8 mouse cellular contexts compared by ENCODE assay signal in genomic region chrX:7657221-7657639, GRCm38 (mm10). TPM values are rescaled to one million over a fixed set of nuclear protein-coding genes. Genes with fewer than 3 reads are reported as not detected.
DNase-seq lines count a peak whose midpoint lies in the region; ATAC-seq and TF ChIP-seq lines count a peak whose summit lies in the region.

TSS of gene Prickle3 (plus strand) at chrX:7657260.

- H3K4me3 ChIP-seq in liver, embryonic 14.5 days (ENCODE audit: insufficient read depth in 1 of 2, low read depth in 2 of 2, low read length in 2 of 2): peak within 1 kb of the TSS; percentile 51 to 59

- H3K27ac ChIP-seq in liver, embryonic 14.5 days: no peak within 1 kb of the TSS

- H3K27me3 ChIP-seq in liver, embryonic 14.5 days (ENCODE audit: control insufficient read depth, insufficient read depth, low read length): no peaks in the 10 kb centered on the region; the same call in 1 of the 2 replicates

- 16% methylated on average over 26 of the region's 26 CpGs for WGBS in liver, embryonic 14.5 days (ENCODE audit: insufficient replicate concordance)

- H3K9ac ChIP-seq in liver, embryonic 14.5 days (replicated peaks): 0 out of 2 replicates have a peak within 1 kb of the TSS, but pooled peaks have one; percentile 31

- H3K9me3 ChIP-seq in liver, embryonic 14.5 days (ENCODE audit: control insufficient read depth, low read length): no peaks in the 10 kb centered on the region

- H3K36me3 ChIP-seq in liver, embryonic 14.5 days (replicated peaks; ENCODE audit: control insufficient read depth, insufficient read depth, low read depth): no peaks in the 10 kb centered on the region

- TF ChIP-seq EP300 in liver, embryonic 14.5 days (IDR thresholded peaks at IDR 0.05; ENCODE audit: low read depth): no peak

- TF ChIP-seq CTCF in liver, embryonic 14.5 days (IDR thresholded peaks at IDR 0.05; ENCODE audit: low read depth): no peak

- ATAC-seq in liver, embryonic 14.5 days (ENCODE audit: insufficient read depth): peak; percentile 68

- peak; percentile 40 for DNase-seq in cerebellum, adult 11-12 months
- DNase-seq in cerebellum, adult 9-10 months: no peak
- DNase-seq in adrenal gland, postnatal 36 days: peak; percentile 75 to 80
- peak; percentile 68 for DNase-seq in gastrocnemius, postnatal 25 days
- DNase-seq in induced T-regulatory cell, adult 2 months (ENCODE audit: low read depth): peak; percentile 74
- no peak for DNase-seq in liver, embryonic 14.5 days (ENCODE audit: low read depth in 3 of 3, low spot score in 3 of 3)
- peak; percentile 26 to 49 for DNase-seq in natural killer cell, adult 2 months (ENCODE audit: low spot score in 2 of 2)
- DNase-seq in layer of hippocampus, postnatal 14 days (ENCODE audit: low spot score in 2 of 2): no peak

- H3K4me2 ChIP-seq in liver, embryonic 14.5 days (ENCODE audit: low read depth): peak within 1 kb of the TSS; percentile 58

- no peaks in the 10 kb centered on the region; a peak in 1 of 4 replicates for H3K4me1 ChIP-seq in liver, embryonic 14.5 days (replicated peaks; ENCODE audit: control insufficient read depth in 2 of 2, insufficient read depth in 2 of 2, low read length in 1 of 2)

RNA-seq across cellular contexts. Expression of gene Prickle3, which starts in this region (rescaled TPM):
- 10 to 100 TPM in 1 of 2 experiments, 1 to 10 TPM in 1; 7.7 to 11.9 TPM for total RNA-seq in adrenal gland, postnatal 36 days (2021)
- total RNA-seq in gastrocnemius, postnatal 25 days (2021): 10 to 100 TPM; 15.4 to 16.4 TPM
- 1.2 and 1.3 TPM in 2 replicates for polyA plus RNA-seq in liver, embryonic 14.5 days (2012; rRNA removed)
- polyA plus RNA-seq in liver, embryonic 14.5 days (2014; fragmentation: Nextera tagmentation; extraction: Ambion mirVana): 0.34 and 1.0 TPM in 2 replicates
- 1 to 10 TPM; 1.5 to 1.6 TPM for total RNA-seq in layer of hippocampus, postnatal 14 days (2021)

Comparison
In these comparisons a context has a peak if more than half of its experiments do, and no peak if none do; other contexts are left out.
1. DNase-seq: peak in cerebellum, adult 11-12 months (single experiment), adrenal gland, postnatal 36 days (2 of 2), gastrocnemius, postnatal 25 days (single experiment), induced T-regulatory cell, adult 2 months (single experiment) and natural killer cell, adult 2 months (2 of 2); none in cerebellum, adult 9-10 months (single experiment), liver, embryonic 14.5 days (0 of 3) and layer of hippocampus, postnatal 14 days (0 of 2).